ENCODE assay signal across 8 mouse cellular contexts in the genomic region with DNA sequence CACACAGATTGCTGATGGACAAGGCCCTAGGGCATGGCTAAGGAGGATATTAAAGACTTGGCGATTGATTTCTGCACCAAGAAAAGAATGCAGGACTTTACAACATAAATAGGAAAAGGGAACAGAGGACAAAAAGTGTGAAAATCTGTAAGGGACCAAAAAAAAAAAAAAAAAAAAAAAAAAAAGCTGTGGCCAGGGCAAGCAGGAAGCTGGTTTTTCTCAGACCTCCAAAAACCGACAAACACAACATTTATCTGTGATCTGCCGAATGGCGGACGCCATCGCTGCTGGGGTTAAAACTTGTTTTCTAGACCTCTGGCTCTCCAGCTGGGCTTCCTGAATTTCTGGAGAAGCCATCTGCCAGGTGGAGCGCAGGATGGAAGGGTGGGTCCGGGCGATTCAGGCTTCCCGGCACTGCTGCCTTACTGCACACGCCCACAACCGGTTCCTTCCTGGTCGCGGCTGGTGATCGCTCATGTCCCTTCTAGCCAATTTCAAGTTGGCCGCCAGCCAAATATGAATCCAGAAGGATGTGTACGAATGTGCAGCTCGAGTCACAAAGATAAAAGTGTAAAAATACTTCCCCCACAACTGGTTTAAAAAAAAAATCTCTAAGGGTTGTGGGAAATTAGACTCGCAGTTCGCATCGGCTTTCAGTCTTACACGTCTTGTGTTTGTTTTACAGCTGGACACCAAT.
DNase-seq lines count a peak whose midpoint lies in the region; ATAC-seq lines count a peak whose summit lies in the region.

No protein-coding gene starts in this region.

- H3K9me3 ChIP-seq in hindbrain, embryonic 14.5 days (ENCODE audit: control insufficient read depth, low read length) = peaks cover 1% of the 10 kb centered on the region; the same call in 1 of the 2 replicates

- DNase-seq in ZHBTc4 (ENCODE audit: low read depth, low spot score) = peak; percentile 88
- DNase-seq in cerebellum, postnatal 4 days (ENCODE audit: low spot score in 2 of 2) = peak; percentile 34 to 75
- DNase-seq in frontal cortex, postnatal 36 days (ENCODE audit: low spot score in 2 of 2) = peak; percentile 71 to 74
- DNase-seq in hindbrain, embryonic 14.5 days (ENCODE audit: low spot score) = peak; percentile 81
- peak; percentile 55 to 60 for DNase-seq in layer of hippocampus, postnatal 36 days
- peak; percentile 82 for DNase-seq in lung, postnatal 14 days
- peak; percentile 66 for DNase-seq in retina, embryonic 14.5 days (ENCODE audit: low spot score)
- peak; percentile 68 for DNase-seq in urinary bladder, postnatal 25 days (ENCODE audit: low spot score)

- peak overlapping the region; percentile 3; the same call in 1 of the 2 replicates for H3K27ac ChIP-seq in hindbrain, embryonic 14.5 days

- peaks cover 5% of the 10 kb centered on the region for H3K4me1 ChIP-seq in hindbrain, embryonic 14.5 days (replicated peaks; ENCODE audit: control insufficient read depth, insufficient read depth, low read length)

- H3K27me3 ChIP-seq in hindbrain, embryonic 14.5 days (ENCODE audit: control insufficient read depth, insufficient read depth, low read length) = no peaks in the 10 kb centered on the region

- H3K4me3 ChIP-seq in hindbrain, embryonic 14.5 days (replicated peaks; ENCODE audit: low read length) = peak overlapping the region; percentile 37

- peak overlapping the region; percentile 81 for H3K4me2 ChIP-seq in hindbrain, embryonic 14.5 days (replicated peaks)

- ATAC-seq in hindbrain, embryonic 14.5 days (ENCODE audit: low FRiP score) = 0 out of 2 replicates have a peak, but pooled peaks have one; percentile 66

- peak overlapping the region; percentile 57 for H3K9ac ChIP-seq in hindbrain, embryonic 14.5 days

- 6% methylated on average over 22 of the region's 22 CpGs for WGBS in hindbrain, embryonic 14.5 days

- H3K36me3 ChIP-seq in hindbrain, embryonic 14.5 days (replicated peaks; ENCODE audit: control insufficient read depth, insufficient read depth) = no peaks in the 10 kb centered on the region

Comparison
In these comparisons a context has a peak if more than half of its experiments do, and no peak if none do; other contexts are left out.
1. Peak in every context shown above with its lines: DNase-seq, ATAC-seq, H3K4me3 ChIP-seq and H3K27ac ChIP-seq.